Mouse (Mus musculus) midbrain, embryonic 10.5 days (tissue): ENCODE measurements around the gene Zc3h4. TPM values are rescaled to one million over a fixed set of nuclear protein-coding genes. Genes with fewer than 3 reads are reported as not detected.

Experiments
- DNase-seq: peaks from one replicate; pipeline ENCODE4 v3.0.0-alpha.2; 2017; ENCODE audit warnings: low spot score
- H3K27ac ChIP-seq: fragments of 300-500 bp; sonication (generic); replicated peaks from 2 replicates; pipeline ENCODE4 v1.5.1; 2016; ENCODE audit warnings: mild to moderate bottlenecking
- H3K27me3 ChIP-seq: fragments of 300-500 bp; sonication (generic); 2 replicates; pipeline ENCODE4 v1.6.1; 2016; ENCODE audit warnings: low read depth, mild to moderate bottlenecking; ENCODE audit not compliant: poor library complexity, severe bottlenecking
- H3K36me3 ChIP-seq: fragments of 300-500 bp; sonication (generic); 2 replicates; pipeline ENCODE4 v1.6.1; 2016; ENCODE audit warnings: mild to moderate bottlenecking, moderate library complexity
- H3K4me1 ChIP-seq: fragments of 300-500 bp; sonication (generic); 2 replicates; pipeline ENCODE4 v1.6.1; 2016
- H3K4me3 ChIP-seq: fragments of 300-500 bp; sonication (generic); 2 replicates; pipeline ENCODE4 v1.5.1; 2016; ENCODE audit warnings: mild to moderate bottlenecking, moderate library complexity
- H3K9me3 ChIP-seq: fragments of 300-500 bp; sonication (generic); replicated peaks from 2 replicates; pipeline ENCODE4 v1.6.1; 2016; ENCODE audit warnings: mild to moderate bottlenecking
- WGBS: fragments of 180-500 bp; shearing (Covaris S2); methylation state at CpG from one replicate; pipeline ENCODE4 v1.1.7; 2016; 5-methylcytosine and 5-hydroxymethylcytosine counted together
- polyA plus RNA-seq: library from polyadenylated mRNA; unstranded; fragments of >200 nt; fragmentation: Nextera tagmentation; extraction: Ambion mirVana; gene quantifications from 2 replicates; pipeline ENCODE4 v1.2.1, GENCODE M21; 2016

Zc3h4 gene
- polyA plus RNA-seq, 1 experiment from 2014 or later = 17.6 TPM

GRCm38 (mm10) chr7:16475764-16476599 lies 75.3 kb downstream of the Zc3h4 start:
- no peak for DNase-seq
- H3K4me3 ChIP-seq = peak overlapping the region; percentile 53
- WGBS = 1% methylated on average over 59 of the region's 59 CpGs
- H3K4me1 ChIP-seq = peaks cover 24% of the 10 kb centered on the region
- H3K36me3 ChIP-seq = no peaks in the 10 kb centered on the region
- H3K27ac ChIP-seq = no peak overlapping the region
- peaks cover 76% of the 10 kb centered on the region for H3K27me3 ChIP-seq
- H3K9me3 ChIP-seq = no peaks in the 10 kb centered on the region

GRCm38 (mm10) chr7:16476600-16476989 lies 75.9 kb downstream of the Zc3h4 start:
- Histone ChIP-seq H3K4me3 (peak overlapping the region; percentile 53), H3K27ac (no peak overlapping the region), H3K9me3 (no peaks in the 10 kb centered on the region), H3K27me3 (peaks cover 70% of the 10 kb centered on the region), H3K4me1 (peaks cover 24% of the 10 kb centered on the region), H3K36me3 (no peaks in the 10 kb centered on the region)
- no peak for DNase-seq
- 2% methylated on average over 34 of the region's 34 CpGs for WGBS

- H3K27me3 ChIP-seq = peaks cover 60% of the 10 kb centered on the region
- no peaks in the 10 kb centered on the region for H3K9me3 ChIP-seq
- 91% methylated on average over 8 of the region's 8 CpGs for WGBS
- peaks cover 21% of the 10 kb centered on the region for H3K4me1 ChIP-seq
- no peaks in the 10 kb centered on the region for H3K36me3 ChIP-seq
- no peak within 1 kb of the TSS for H3K27ac ChIP-seq
- DNase-seq = no peak
- H3K4me3 ChIP-seq = peak within 1 kb of the TSS; percentile 53
These were observed 76.9 kb downstream of the Zc3h4 start, which contains the start of gene Npas1 for GRCm38 (mm10) chr7:16477628-16478027. Npas1 (minus strand) TSS chr7:16477728.

Other genes with a start within 250 kb of the Zc3h4 start
- gene Meis3, start 225.8 kb upstream of the Zc3h4 start, polyA plus RNA-seq = 80.7 and 99.3 TPM in 2 replicates
- gene Dhx34, start 178.9 kb upstream of the Zc3h4 start, polyA plus RNA-seq = 19.9 and 20.2 TPM in 2 replicates
- gene C5ar2, start 156.8 kb upstream of the Zc3h4 start, polyA plus RNA-seq = 0.04 and 0.10 TPM in 2 replicates
- gene C5ar1, start 141.4 kb upstream of the Zc3h4 start, polyA plus RNA-seq = 0.86 and 1.4 TPM in 2 replicates
- 6.3 and 10.0 TPM in 2 replicates for gene Inafm1, start 127.3 kb upstream of the Zc3h4 start, polyA plus RNA-seq
- 24.6 and 34.1 TPM in 2 replicates for gene Ccdc9, start 114.1 kb upstream of the Zc3h4 start, polyA plus RNA-seq
- 14.4 and 17.1 TPM in 2 replicates for gene Bbc3, start 92.5 kb upstream of the Zc3h4 start, polyA plus RNA-seq
- gene Sae1, start 13.1 kb upstream of the Zc3h4 start, polyA plus RNA-seq = 447 and 477 TPM in 2 replicates
- 54.5 and 64.7 TPM in 2 replicates for gene Tmem160, start 51.9 kb downstream of the Zc3h4 start, polyA plus RNA-seq
- gene Npas1, start 76.8 kb downstream of the Zc3h4 start, polyA plus RNA-seq = 0.32 and 0.74 TPM in 2 replicates
- 25.4 and 31.0 TPM in 2 replicates for gene Arhgap35, start 214.1 kb downstream of the Zc3h4 start, polyA plus RNA-seq